Mouse (Mus musculus): Measurements from ENCODE around the gene Echdc3. TPM values are rescaled to one million over a fixed set of nuclear protein-coding genes. Genes with fewer than 3 reads are reported as not detected.

Echdc3 gene
- polyA plus RNA-seq, 1 experiment from 2014 or later: 11.1 TPM

DNA sequence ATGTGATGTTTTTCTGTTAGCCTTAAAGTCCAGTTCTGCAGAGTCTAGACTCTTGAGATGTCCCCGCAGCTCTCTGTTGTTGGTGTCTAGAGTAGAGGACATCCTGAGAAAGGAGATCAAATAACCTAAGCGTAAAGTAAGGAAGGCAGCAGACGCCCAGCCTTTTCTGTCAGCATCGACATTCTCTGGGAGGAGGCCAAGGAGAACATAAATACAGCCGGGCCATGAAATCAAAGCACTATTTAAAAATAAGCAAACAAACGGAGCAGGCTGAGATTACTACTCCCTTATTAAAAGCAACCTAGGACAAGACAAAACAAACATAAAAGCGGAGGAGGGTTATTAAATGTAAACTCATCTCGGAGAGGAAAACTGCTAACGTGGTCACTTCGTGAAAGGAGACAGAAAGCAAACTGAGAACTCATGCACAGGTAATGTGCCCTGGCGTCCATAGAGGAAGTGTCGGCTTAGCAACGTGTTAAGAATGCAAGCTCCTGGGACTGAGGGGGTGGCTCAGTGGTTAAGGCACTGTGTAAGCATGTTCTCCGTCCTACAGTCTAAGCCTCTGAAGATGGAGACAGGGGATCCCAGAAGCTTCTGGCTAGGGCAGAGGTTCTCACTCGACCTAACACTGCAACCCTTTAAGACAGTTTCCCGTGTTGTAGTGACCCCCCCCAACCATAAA lies 48.1 kb downstream of the Echdc3 start:
- Histone ChIP-seq H3K9ac (ENCODE audit: low read length) (peak overlapping the region; percentile 41; the same call in 1 of the 2 replicates), H3K4me1 (replicated peaks; ENCODE audit: control insufficient read depth, insufficient read depth, low read length) (peaks cover 43% of the 10 kb centered on the region), H3K27ac (ENCODE audit: low read length) (peak overlapping the region; percentile 41; the same call in 1 of the 2 replicates), H3K36me3 (ENCODE audit: control insufficient read depth, insufficient read depth, low read length) (no peaks in the 10 kb centered on the region), H3K4me2 (ENCODE audit: low read depth, low read length) (peak overlapping the region; percentile 43), H3K4me3 (ENCODE audit: low read length) (peak overlapping the region; percentile 20; the same call in 1 of the 2 replicates), H3K27me3 (ENCODE audit: control insufficient read depth, insufficient read depth, low read depth, low read length) (no peaks in the 10 kb centered on the region), H3K9me3 (ENCODE audit: control insufficient read depth, low read length) (no peaks in the 10 kb centered on the region)
- no peak for ATAC-seq (ENCODE audit: low read depth)
- 21% methylated on average over 16 of the region's 16 CpGs for WGBS

GRCm38 (mm10) chr2:6162366-6163040 lies 50.3 kb downstream of the Echdc3 start:
- Histone ChIP-seq H3K27ac (ENCODE audit: low read length) (peak overlapping the region; percentile 28), H3K9me3 (ENCODE audit: control insufficient read depth, low read length) (no peaks in the 10 kb centered on the region), H3K4me3 (ENCODE audit: low read length) (no peak overlapping the region), H3K4me2 (ENCODE audit: low read depth, low read length) (no peak overlapping the region), H3K4me1 (replicated peaks; ENCODE audit: control insufficient read depth, insufficient read depth, low read length) (peaks cover 43% of the 10 kb centered on the region), H3K27me3 (ENCODE audit: control insufficient read depth, insufficient read depth, low read depth, low read length) (no peaks in the 10 kb centered on the region), H3K9ac (ENCODE audit: low read length) (no peak overlapping the region), H3K36me3 (ENCODE audit: control insufficient read depth, insufficient read depth, low read length) (no peaks in the 10 kb centered on the region)
- peak; percentile 85 for ATAC-seq (ENCODE audit: low read depth)
- 17% methylated on average over 6 of the region's 6 CpGs for WGBS

DNA sequence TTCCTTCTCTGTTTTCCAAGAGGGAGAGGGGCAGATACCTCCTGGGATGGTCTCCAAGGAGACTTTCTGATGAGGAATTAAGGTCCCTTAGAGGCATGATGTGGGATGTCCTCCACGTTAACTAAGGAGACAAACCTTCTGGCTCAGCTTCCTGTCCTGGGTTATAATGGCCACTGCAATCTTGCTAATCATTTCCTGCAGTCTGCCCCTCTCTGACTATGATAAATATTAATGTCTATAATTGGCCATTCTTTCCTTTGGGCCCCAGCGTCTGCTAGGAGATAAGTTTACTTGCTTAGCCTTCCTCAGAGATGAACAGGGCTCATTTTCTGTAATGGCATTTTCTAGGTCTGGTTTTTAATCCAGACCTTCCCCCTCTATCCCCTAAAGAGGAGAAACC lies 53.1 kb downstream of the Echdc3 start:
- Histone ChIP-seq H3K4me1 (replicated peaks; ENCODE audit: control insufficient read depth, insufficient read depth, low read length) (peaks cover 29% of the 10 kb centered on the region), H3K27me3 (ENCODE audit: control insufficient read depth, insufficient read depth, low read depth, low read length) (no peaks in the 10 kb centered on the region), H3K4me3 (ENCODE audit: low read length) (no peak overlapping the region), H3K27ac (ENCODE audit: low read length) (no peak overlapping the region), H3K9ac (ENCODE audit: low read length) (no peak overlapping the region), H3K9me3 (ENCODE audit: control insufficient read depth, low read length) (no peaks in the 10 kb centered on the region), H3K4me2 (ENCODE audit: low read depth, low read length) (no peak overlapping the region), H3K36me3 (ENCODE audit: control insufficient read depth, insufficient read depth, low read length) (no peaks in the 10 kb centered on the region)
- 22% methylated on average over 2 of the region's 2 CpGs for WGBS
- ATAC-seq (ENCODE audit: low read depth): no peak

- Histone ChIP-seq H3K4me3 (ENCODE audit: low read length) (no peak overlapping the region), H3K27me3 (ENCODE audit: control insufficient read depth, insufficient read depth, low read depth, low read length) (no peaks in the 10 kb centered on the region), H3K9ac (ENCODE audit: low read length) (no peak overlapping the region), H3K36me3 (ENCODE audit: control insufficient read depth, insufficient read depth, low read length) (no peaks in the 10 kb centered on the region), H3K9me3 (ENCODE audit: control insufficient read depth, low read length) (no peaks in the 10 kb centered on the region), H3K4me1 (replicated peaks; ENCODE audit: control insufficient read depth, insufficient read depth, low read length) (peaks cover 26% of the 10 kb centered on the region), H3K4me2 (ENCODE audit: low read depth, low read length) (no peak overlapping the region), H3K27ac (ENCODE audit: low read length) (no peak overlapping the region)
- ATAC-seq (ENCODE audit: low read depth): no peak
- 83% methylated on average over 9 of the region's 9 CpGs for WGBS
These were observed 53.6 kb downstream of the Echdc3 start for GRCm38 (mm10) chr2:6159219-6159618.

DNA sequence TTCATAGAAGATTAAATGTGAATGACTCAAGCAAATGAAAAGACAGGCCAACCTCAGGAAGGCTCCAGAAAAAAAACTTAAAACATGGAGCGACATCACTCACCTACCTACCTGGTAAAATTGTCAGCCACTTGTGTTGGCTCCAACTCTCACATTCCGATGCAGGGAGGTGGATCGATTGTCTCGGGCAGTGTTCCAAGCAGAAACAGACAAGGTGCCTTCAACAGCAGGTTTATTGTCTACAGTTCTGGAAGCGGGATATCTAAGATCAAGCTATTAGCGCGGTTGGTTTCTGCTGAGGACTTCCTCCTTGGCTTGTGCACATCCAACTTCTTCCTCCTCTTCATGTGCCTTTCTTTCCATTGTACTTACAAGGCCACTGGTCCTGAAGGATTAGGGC lies 55.2 kb downstream of the Echdc3 start:
- H3K4me2 ChIP-seq (ENCODE audit: low read depth, low read length): no peak overlapping the region
- H3K27me3 ChIP-seq (ENCODE audit: control insufficient read depth, insufficient read depth, low read depth, low read length): no peaks in the 10 kb centered on the region
- 73% methylated on average over 7 of the region's 7 CpGs for WGBS

DNA sequence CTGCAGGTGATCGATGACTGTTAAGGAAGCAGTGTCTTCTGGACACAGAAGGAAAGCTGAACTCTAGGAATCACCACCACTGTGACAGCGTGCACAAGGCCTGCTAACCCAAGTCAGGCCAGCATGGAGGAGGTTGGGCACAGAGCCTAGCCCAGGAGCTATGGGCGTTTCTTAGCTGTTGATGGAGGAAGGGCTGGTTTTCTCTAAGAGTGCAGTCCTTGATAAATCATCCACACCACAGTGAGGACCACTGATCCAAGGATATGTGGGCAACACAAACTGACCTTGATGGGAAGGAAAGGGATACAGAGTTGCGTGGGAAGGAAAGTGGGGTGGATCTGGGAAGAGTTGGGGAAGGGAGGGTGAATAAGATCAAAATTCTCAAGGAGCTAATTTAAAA lies 55.6 kb downstream of the Echdc3 start:
- Histone ChIP-seq H3K36me3 (ENCODE audit: control insufficient read depth, insufficient read depth, low read length) (no peaks in the 10 kb centered on the region), H3K4me3 (ENCODE audit: low read length) (no peak overlapping the region), H3K27ac (ENCODE audit: low read length) (no peak overlapping the region), H3K4me1 (replicated peaks; ENCODE audit: control insufficient read depth, insufficient read depth, low read length) (peaks cover 9% of the 10 kb centered on the region), H3K9ac (ENCODE audit: low read length) (no peak overlapping the region), H3K4me2 (ENCODE audit: low read depth, low read length) (no peak overlapping the region), H3K27me3 (ENCODE audit: control insufficient read depth, insufficient read depth, low read depth, low read length) (no peaks in the 10 kb centered on the region), H3K9me3 (ENCODE audit: control insufficient read depth, low read length) (no peaks in the 10 kb centered on the region)
- no peak for ATAC-seq (ENCODE audit: low read depth)
- 84% methylated on average over 4 of the region's 4 CpGs for WGBS

More for the DNA sequence above, 55.2 kb downstream of the Echdc3 start:
- no peak overlapping the region for H3K27ac ChIP-seq (ENCODE audit: low read length)
- H3K36me3 ChIP-seq (ENCODE audit: control insufficient read depth, insufficient read depth, low read length): no peaks in the 10 kb centered on the region
- H3K9ac ChIP-seq (ENCODE audit: low read length): no peak overlapping the region
- no peak overlapping the region for H3K4me3 ChIP-seq (ENCODE audit: low read length)
- H3K9me3 ChIP-seq (ENCODE audit: control insufficient read depth, low read length): no peaks in the 10 kb centered on the region
- H3K4me1 ChIP-seq (replicated peaks; ENCODE audit: control insufficient read depth, insufficient read depth, low read length): peaks cover 13% of the 10 kb centered on the region
- no peak for ATAC-seq (ENCODE audit: low read depth)

- H3K4me1 ChIP-seq (replicated peaks; ENCODE audit: control insufficient read depth, insufficient read depth, low read length): no peaks in the 10 kb centered on the region
- no peak overlapping the region for H3K4me3 ChIP-seq (ENCODE audit: low read length)
- H3K27ac ChIP-seq (ENCODE audit: low read length): no peak overlapping the region
- no peaks in the 10 kb centered on the region for H3K36me3 ChIP-seq (ENCODE audit: control insufficient read depth, insufficient read depth, low read length)
- no peak overlapping the region for H3K9ac ChIP-seq (ENCODE audit: low read length)
- WGBS: 79% methylated on average over 5 of the region's 5 CpGs
- no peak overlapping the region for H3K4me2 ChIP-seq (ENCODE audit: low read depth, low read length)
- no peak for ATAC-seq (ENCODE audit: low read depth)
- no peaks in the 10 kb centered on the region for H3K9me3 ChIP-seq (ENCODE audit: control insufficient read depth, low read length)
- no peaks in the 10 kb centered on the region for H3K27me3 ChIP-seq (ENCODE audit: control insufficient read depth, insufficient read depth, low read depth, low read length)
These were observed 63.0 kb downstream of the Echdc3 start for GRCm38 (mm10) chr2:6149801-6150200.

- Histone ChIP-seq H3K4me2 (ENCODE audit: low read depth, low read length) (no peak overlapping the region), H3K27ac (ENCODE audit: low read length) (no peak overlapping the region), H3K9me3 (ENCODE audit: control insufficient read depth, low read length) (no peaks in the 10 kb centered on the region), H3K4me3 (ENCODE audit: low read length) (no peak overlapping the region), H3K36me3 (ENCODE audit: control insufficient read depth, insufficient read depth, low read length) (no peaks in the 10 kb centered on the region), H3K9ac (ENCODE audit: low read length) (no peak overlapping the region), H3K4me1 (replicated peaks; ENCODE audit: control insufficient read depth, insufficient read depth, low read length) (no peaks in the 10 kb centered on the region), H3K27me3 (ENCODE audit: control insufficient read depth, insufficient read depth, low read depth, low read length) (no peaks in the 10 kb centered on the region)
- 58% methylated on average over 7 of the region's 7 CpGs for WGBS
- ATAC-seq (ENCODE audit: low read depth): no peak
These were observed 65.9 kb downstream of the Echdc3 start for GRCm38 (mm10) chr2:6146901-6147300.

GRCm38 (mm10) chr2:6146257-6146656 lies 66.6 kb downstream of the Echdc3 start:
- H3K4me1 ChIP-seq (replicated peaks; ENCODE audit: control insufficient read depth, insufficient read depth, low read length): no peaks in the 10 kb centered on the region
- no peak overlapping the region for H3K9ac ChIP-seq (ENCODE audit: low read length)
- H3K4me2 ChIP-seq (ENCODE audit: low read depth, low read length): no peak overlapping the region
- no peak overlapping the region for H3K27ac ChIP-seq (ENCODE audit: low read length)
- 65% methylated on average over 4 of the region's 4 CpGs for WGBS
- no peaks in the 10 kb centered on the region for H3K27me3 ChIP-seq (ENCODE audit: control insufficient read depth, insufficient read depth, low read depth, low read length)
- no peaks in the 10 kb centered on the region for H3K36me3 ChIP-seq (ENCODE audit: control insufficient read depth, insufficient read depth, low read length)
- no peak overlapping the region for H3K4me3 ChIP-seq (ENCODE audit: low read length)
- H3K9me3 ChIP-seq (ENCODE audit: control insufficient read depth, low read length): no peaks in the 10 kb centered on the region
- ATAC-seq (ENCODE audit: low read depth): no peak

All from lung, embryonic 16.5 days (tissue).